Mouse (Mus musculus): ENCODE measurements around the gene Mapk13. TPM values are rescaled to one million over a fixed set of nuclear protein-coding genes. Genes with fewer than 3 reads are reported as not detected.
"Not testable (repeated sequence)": the region's sequence is repeated elsewhere in the genome, so short reads cannot be mapped to it uniquely, and the experiment has no call there.

Mapk13 gene
- polyA plus RNA-seq, 1 experiment from 2014 or later = 0.72 TPM

DNA sequence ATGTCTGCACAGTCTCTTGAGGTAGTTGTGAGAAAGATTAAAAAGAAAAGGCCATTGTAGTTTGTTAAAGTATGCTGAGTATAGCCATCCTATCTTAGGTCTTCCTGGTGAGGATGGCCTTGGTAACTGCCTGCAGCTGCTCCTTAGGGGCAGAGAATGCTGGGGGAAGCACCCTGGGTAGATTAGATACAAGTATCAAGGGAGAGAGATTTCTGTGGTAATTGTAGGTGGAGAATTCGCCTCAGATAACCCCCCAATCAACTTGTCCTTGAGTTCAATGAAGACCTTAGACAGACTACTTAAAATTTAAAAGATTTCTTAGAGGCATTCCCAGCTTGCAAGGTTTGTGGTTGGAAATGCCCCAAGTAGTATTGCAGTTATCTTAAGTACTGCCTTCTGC, 34.2 kb downstream of the Mapk13 start:
- 89% methylated on average over 1 of the region's 1 CpGs for WGBS
- Histone ChIP-seq H3K36me3 (ENCODE audit: poor library complexity, severe bottlenecking) (peaks cover 25% of the 10 kb centered on the region), H3K4me2 (no peak overlapping the region), H3K27me3 (no peaks in the 10 kb centered on the region), H3K4me1 (peaks cover 32% of the 10 kb centered on the region), H3K9ac (no peak overlapping the region; the same call in 1 of the 2 replicates), H3K27ac (no peak overlapping the region), H3K9me3 (replicated peaks) (no peaks in the 10 kb centered on the region), H3K4me3 (no peak overlapping the region)
- no peak for ATAC-seq

DNA sequence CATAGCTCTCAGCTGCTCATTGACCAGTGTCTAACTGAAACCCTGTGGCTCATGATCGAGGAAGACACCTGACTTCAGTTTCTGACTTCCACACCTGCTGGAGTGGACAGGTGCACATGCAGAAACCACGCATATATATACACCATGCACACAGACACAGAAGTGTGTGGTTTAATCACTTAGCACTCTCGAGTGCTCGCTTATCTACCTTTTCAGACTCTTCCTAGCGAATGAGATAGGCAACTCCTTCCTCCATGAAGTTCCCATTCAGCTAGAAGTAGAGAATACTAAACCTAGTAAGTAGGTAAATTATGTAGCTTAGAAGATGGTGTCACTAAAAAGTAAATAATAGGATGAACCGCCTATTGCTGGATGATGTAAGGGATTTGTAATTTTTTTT, 35.9 kb downstream of the Mapk13 start:
- ATAC-seq = no peak
- Histone ChIP-seq H3K4me2 (no peak overlapping the region), H3K9me3 (replicated peaks) (no peaks in the 10 kb centered on the region), H3K27ac (no peak overlapping the region), H3K36me3 (ENCODE audit: poor library complexity, severe bottlenecking) (peaks cover 42% of the 10 kb centered on the region), H3K4me3 (no peak overlapping the region), H3K27me3 (no peaks in the 10 kb centered on the region), H3K9ac (no peak overlapping the region), H3K4me1 (peaks cover 22% of the 10 kb centered on the region)
- 93% methylated on average over 6 of the region's 6 CpGs for WGBS

DNA sequence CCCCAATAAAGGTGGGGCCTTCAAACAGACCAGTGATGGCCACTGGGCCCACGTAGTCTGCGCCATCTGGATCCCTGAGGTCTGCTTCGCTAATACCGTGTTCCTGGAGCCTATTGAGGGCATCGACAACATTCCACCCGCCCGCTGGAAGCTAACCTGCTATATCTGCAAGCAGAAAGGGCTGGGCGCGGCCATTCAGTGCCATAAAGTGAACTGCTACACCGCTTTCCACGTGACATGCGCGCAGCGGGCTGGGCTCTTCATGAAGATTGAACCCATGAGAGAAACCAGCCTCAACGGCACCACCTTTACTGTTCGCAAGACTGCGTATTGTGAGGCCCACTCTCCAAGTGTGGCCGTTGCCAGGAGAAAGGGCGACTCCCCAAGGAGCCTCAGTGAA, 37.7 kb downstream of the Mapk13 start:
- Histone ChIP-seq H3K36me3 (ENCODE audit: poor library complexity, severe bottlenecking) (peaks cover 60% of the 10 kb centered on the region), H3K9me3 (replicated peaks) (no peaks in the 10 kb centered on the region), H3K4me1 (peaks cover 16% of the 10 kb centered on the region), H3K27me3 (no peaks in the 10 kb centered on the region), H3K9ac (no peak overlapping the region), H3K4me2 (no peak overlapping the region), H3K4me3 (no peak overlapping the region), H3K27ac (no peak overlapping the region)
- WGBS = 97% methylated on average over 19 of the region's 19 CpGs
- no peak for ATAC-seq

DNA sequence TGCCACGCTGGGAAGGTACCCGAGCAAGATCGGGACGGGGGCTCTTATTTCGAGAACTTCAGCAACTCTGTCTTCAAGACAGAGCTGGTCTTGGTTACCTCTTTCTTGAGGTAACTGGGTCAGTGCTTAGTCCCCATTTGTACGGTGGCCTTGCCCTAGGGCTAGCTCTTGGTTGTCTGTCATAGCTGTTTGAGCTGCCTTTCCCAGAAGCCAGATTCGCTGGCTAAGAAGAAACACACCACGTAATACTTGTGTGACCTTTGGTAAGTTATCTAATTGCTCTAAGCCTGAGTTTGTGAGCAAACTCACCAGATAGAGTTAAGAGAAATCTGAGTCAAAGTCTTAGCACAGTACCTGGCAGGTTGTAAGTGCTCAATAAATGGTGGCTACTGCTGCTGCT, 39.6 kb downstream of the Mapk13 start:
- WGBS = 98% methylated on average over 8 of the region's 8 CpGs
- Histone ChIP-seq H3K4me1 (no peaks in the 10 kb centered on the region), H3K36me3 (ENCODE audit: poor library complexity, severe bottlenecking) (peaks cover 78% of the 10 kb centered on the region), H3K27me3 (no peaks in the 10 kb centered on the region), H3K27ac (no peak overlapping the region), H3K9me3 (replicated peaks) (no peaks in the 10 kb centered on the region), H3K4me3 (no peak overlapping the region), H3K4me2 (no peak overlapping the region), H3K9ac (no peak overlapping the region)
- no peak for ATAC-seq

DNA sequence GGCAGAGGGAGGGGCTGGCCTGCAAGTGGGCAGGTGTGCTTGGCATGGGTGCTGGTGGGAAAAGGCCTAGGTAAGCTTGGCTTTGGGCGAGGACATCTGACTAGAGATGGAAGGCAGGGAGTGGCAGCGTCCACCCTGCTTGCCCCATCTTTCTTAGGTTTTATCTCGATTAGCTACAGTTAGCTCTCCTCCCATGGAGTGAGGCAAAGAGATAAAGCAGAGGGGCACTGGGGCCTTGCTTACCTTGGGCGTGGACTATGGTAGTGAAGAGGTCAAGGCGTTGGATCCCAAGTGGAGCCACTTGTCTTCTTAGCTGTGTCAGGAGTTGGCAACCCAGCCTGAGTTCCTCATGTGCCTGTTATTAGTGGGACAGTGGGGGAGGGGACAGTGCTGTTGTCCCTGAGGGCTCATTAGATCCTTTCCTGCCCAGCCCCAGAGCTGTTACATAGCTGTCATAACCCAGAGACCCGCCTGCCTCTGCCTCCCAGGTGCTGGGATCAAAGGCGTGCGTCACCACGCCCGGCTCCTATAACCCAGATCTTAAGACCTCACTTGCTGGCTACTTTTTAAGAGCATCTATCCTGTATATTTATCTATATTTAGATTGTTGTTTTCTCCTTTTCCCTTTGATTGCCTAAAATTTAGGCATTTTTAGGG, 40.2 kb downstream of the Mapk13 start:
- H3K4me1 ChIP-seq = no peaks in the 10 kb centered on the region
- H3K9ac ChIP-seq = no peak overlapping the region
- H3K4me2 ChIP-seq = no peak overlapping the region
- H3K27ac ChIP-seq = no peak overlapping the region
- WGBS = 97% methylated on average over 10 of the region's 10 CpGs
- H3K27me3 ChIP-seq = no peaks in the 10 kb centered on the region
- no peak for ATAC-seq
- peaks cover 84% of the 10 kb centered on the region for H3K36me3 ChIP-seq (ENCODE audit: poor library complexity, severe bottlenecking)
- no peaks in the 10 kb centered on the region for H3K9me3 ChIP-seq (replicated peaks)
- no peak overlapping the region for H3K4me3 ChIP-seq

DNA sequence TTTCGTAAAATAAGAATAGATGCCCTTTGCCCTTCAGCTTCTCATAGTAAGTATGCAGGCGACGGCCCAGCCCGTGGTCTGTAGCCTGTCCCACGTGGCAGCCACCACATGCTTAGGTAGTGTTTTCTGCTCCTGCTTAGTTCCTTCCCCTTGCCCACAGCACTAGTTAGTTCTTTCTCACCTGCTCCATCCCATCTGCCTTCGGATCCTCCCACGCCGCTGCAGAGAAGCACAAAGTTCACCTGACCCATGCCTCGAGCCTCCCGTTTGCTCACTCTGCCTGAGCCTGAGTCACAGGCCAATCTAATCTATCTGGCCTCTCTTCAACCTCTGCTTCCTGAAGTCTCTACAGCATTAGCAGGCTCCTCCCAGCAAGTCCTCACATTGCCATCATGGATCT, 43.2 kb downstream of the Mapk13 start:
- WGBS = 94% methylated on average over 10 of the region's 10 CpGs
- Histone ChIP-seq H3K9ac (no peak overlapping the region), H3K27ac (no peak overlapping the region), H3K4me2 (no peak overlapping the region), H3K4me1 (no peaks in the 10 kb centered on the region), H3K36me3 (ENCODE audit: poor library complexity, severe bottlenecking) (peaks cover 95% of the 10 kb centered on the region), H3K4me3 (no peak overlapping the region), H3K27me3 (no peaks in the 10 kb centered on the region), H3K9me3 (replicated peaks) (no peaks in the 10 kb centered on the region)
- ATAC-seq = no peak

DNA sequence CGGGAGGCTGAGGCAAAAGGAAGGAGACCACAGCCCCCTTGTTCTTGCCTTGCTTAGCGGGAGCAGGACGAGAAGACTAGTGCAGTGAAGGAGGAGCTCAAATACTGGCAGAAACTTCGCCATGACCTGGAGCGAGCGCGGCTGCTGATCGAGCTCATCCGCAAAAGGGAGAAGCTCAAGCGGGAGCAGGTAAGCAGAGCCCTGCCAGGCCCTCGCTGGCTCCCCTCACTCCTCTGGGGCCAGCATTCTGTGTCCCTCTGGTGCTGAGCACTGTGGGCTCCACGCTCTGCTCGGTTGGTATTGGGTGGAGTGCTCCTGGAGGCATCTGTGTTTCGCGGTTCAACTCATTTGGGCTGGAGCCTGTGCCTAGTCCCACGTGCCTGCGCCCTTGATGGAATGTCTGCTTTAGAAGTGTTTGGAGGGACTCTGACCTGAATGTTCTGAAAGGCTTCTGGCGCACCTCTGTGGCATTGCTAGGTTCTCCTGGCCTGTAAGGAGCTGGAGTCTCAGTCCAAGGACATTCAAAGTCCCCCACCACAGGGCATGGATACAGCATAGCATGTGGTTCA, 45.5 kb downstream of the Mapk13 start:
- no peak for ATAC-seq

DNA sequence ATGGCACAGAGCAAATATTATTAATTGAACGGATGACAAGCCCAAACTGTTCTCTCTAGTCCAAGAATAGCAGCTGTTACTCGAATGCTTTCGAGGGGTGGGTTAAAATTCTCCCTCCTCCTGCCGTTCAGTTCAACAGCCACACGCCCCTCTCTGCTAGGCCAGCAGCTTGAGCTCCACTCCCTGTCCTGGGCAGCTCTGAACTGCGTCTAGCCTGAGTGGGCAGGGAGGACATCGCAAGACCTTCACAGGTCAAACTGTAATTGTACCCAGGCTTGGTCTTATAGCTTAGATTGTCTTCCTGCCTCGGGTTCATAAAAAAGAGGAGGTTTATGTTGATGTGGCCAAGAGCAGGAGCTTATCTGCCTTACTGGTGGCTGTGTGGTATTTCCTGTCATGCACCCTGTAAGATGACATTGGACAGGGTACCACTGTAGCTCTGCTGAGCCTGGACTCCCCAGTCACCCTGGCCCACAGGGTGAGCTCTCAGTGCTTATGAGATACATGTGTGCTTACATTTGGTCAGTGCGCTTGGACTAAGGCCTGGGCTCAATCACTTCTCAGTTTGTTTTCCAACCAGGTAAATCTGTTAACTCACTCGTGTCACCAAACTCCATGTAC, 46.4 kb downstream of the Mapk13 start:
- Histone ChIP-seq H3K27ac (no peak overlapping the region), H3K4me3 (no peak overlapping the region), H3K9ac (no peak overlapping the region), H3K27me3 (no peaks in the 10 kb centered on the region), H3K9me3 (replicated peaks) (no peaks in the 10 kb centered on the region), H3K36me3 (ENCODE audit: poor library complexity, severe bottlenecking) (peaks cover 95% of the 10 kb centered on the region), H3K4me1 (no peaks in the 10 kb centered on the region), H3K4me2 (no peak overlapping the region)
- WGBS = 90% methylated on average over 10 of the region's 10 CpGs
- ATAC-seq = no peak

More for the DNA sequence above, 45.5 kb downstream of the Mapk13 start:
- Histone ChIP-seq H3K36me3 (ENCODE audit: poor library complexity, severe bottlenecking) (peaks cover 96% of the 10 kb centered on the region), H3K4me1 (no peaks in the 10 kb centered on the region), H3K9me3 (replicated peaks) (no peaks in the 10 kb centered on the region), H3K9ac (no peak overlapping the region), H3K4me2 (no peak overlapping the region), H3K27ac (no peak overlapping the region), H3K27me3 (no peaks in the 10 kb centered on the region), H3K4me3 (no peak overlapping the region)
- WGBS = 90% methylated on average over 18 of the region's 18 CpGs

DNA sequence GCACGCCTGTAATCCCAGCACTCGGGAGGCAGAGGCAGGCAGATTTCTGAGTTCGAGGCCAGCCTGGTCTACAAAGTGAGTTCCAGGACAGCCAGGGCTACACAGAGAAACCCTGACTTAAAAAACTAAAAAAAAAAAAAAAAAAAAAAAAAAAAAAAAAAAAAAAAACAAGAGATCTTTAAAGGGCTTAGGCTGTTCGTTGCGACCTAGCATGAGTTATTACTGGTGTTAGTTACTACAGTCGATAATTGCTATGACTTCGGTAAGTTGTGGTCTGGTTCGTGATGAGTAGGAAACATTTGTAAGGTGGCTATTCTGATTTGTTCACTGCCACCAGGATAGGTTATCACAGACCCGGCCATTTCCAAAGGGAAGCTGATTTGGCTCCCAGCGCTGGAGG, 47.2 kb downstream of the Mapk13 start:
- H3K9me3 ChIP-seq (replicated peaks); H3K9ac ChIP-seq; H3K4me3 ChIP-seq; ATAC-seq; H3K4me1 ChIP-seq; H3K4me2 ChIP-seq; H3K27ac ChIP-seq; H3K27me3 ChIP-seq: not testable (repeated sequence)
- peaks cover 95% of the 10 kb centered on the region for H3K36me3 ChIP-seq (ENCODE audit: poor library complexity, severe bottlenecking)
- WGBS = 93% methylated on average over 10 of the region's 10 CpGs

DNA sequence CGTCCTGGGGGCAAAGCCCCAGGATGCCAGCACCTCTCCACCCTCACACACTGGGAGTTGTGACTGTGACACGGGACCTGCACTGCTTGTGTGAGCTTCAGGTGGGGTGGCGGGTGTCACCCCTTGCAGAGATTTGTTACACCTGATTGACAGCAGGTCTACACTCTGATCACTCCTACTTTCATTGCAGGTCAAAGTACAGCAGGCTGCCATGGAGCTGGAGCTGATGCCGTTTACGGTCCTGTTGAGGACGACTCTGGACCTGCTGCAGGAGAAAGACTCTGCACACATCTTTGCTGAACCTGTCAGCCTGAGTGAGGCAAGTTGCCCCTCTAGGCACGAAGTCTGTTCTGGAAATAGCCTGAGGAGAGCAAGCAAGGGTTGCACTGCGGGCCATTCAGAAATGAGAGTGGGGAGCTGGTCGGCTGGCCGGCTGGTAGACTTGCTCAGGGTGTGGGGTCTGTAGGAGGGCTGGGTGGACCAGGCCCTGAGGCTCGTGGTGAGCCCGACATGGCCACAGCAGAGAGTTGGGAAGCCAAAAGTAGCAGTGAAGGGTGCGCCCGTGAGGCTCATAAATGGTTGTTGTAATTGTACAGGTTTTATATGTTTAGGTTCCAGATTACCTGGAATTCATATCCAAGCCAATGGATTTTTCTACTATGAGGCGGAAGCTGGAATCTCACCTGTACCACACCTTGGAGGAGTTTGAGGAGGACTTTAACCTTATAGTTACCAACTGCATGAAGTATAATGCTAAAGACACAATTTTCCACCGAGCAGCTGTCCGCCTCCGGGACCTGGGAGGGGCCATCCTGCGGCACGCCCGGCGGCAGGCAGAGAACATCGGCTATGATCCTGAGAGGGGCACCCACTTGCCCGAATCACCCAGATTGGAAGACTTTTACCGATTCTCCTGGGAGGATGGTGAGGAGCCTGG, 48.0 kb downstream of the Mapk13 start:
- Histone ChIP-seq H3K9me3 (replicated peaks) (no peaks in the 10 kb centered on the region), H3K27ac (no peak overlapping the region), H3K4me3 (no peak overlapping the region), H3K27me3 (no peaks in the 10 kb centered on the region), H3K9ac (no peak overlapping the region), H3K4me1 (no peaks in the 10 kb centered on the region), H3K4me2 (no peak overlapping the region), H3K36me3 (ENCODE audit: poor library complexity, severe bottlenecking) (peaks cover 97% of the 10 kb centered on the region)
- 96% methylated on average over 25 of the region's 25 CpGs for WGBS
- no peak for ATAC-seq

DNA sequence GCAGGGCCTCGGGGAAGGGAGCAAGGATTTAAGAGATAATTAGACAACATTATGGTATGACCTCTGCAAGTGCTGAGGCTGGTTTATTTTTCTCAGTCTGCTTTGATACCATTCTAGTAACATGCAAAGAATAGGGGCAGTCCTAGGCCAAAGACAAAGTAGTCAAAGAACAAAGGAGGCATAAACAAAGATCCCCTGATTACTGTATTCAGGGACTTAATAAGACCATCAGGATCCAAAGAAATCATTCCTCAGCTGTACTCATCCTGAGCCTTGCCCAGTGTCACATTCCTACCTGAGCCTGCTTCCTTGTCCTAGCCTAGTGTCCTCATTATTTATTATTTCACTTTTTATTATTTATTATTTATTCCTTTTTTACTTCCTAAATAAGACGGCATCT, 51.1 kb downstream of the Mapk13 start:
- Histone ChIP-seq H3K4me3 (no peak overlapping the region), H3K4me1 (no peaks in the 10 kb centered on the region), H3K9me3 (replicated peaks) (no peaks in the 10 kb centered on the region), H3K27me3 (no peaks in the 10 kb centered on the region), H3K9ac (no peak overlapping the region), H3K4me2 (no peak overlapping the region), H3K36me3 (ENCODE audit: poor library complexity, severe bottlenecking) (peaks cover 96% of the 10 kb centered on the region), H3K27ac (no peak overlapping the region)
- WGBS = 69% methylated on average over 2 of the region's 2 CpGs
- ATAC-seq = no peak

All from forebrain, embryonic 13.5 days (tissue).